Mouse (Mus musculus) urinary bladder, postnatal 0 days (tissue): ENCODE results near the gene Gm13277. TPM values are rescaled to one million over a fixed set of nuclear protein-coding genes. Genes with fewer than 3 reads are reported as not detected.

Experiments used
- polyA plus RNA-seq: library from polyadenylated mRNA; unstranded; fragments of >200 nt; fragmentation: Nextera tagmentation; extraction: Ambion mirVana; gene quantifications from 2 replicates; pipeline ENCODE4 v1.2.1, GENCODE M21; 2015

The Gm13277 gene
- polyA plus RNA-seq, 1 experiment from 2014 or later, result not detected

Other genes starting within 250 kb of the Gm13277 start
- not detected in 2 replicates for gene Ifna15, start 230.4 kb upstream of the Gm13277 start, polyA plus RNA-seq
- not detected in 2 replicates for gene Ifna14, start 216.8 kb upstream of the Gm13277 start, polyA plus RNA-seq
- gene Ifna9, start 196.2 kb upstream of the Gm13277 start, polyA plus RNA-seq, result not detected in 2 replicates
- gene Ifna12, start 185.3 kb upstream of the Gm13277 start, polyA plus RNA-seq, result not detected in 2 replicates
- not detected in 2 replicates for gene C87499, start 154.2 kb upstream of the Gm13277 start, polyA plus RNA-seq
- gene Ifna13, start 144.2 kb upstream of the Gm13277 start, polyA plus RNA-seq, result not detected in 2 replicates
- gene Ifna16, start 111.7 kb upstream of the Gm13277 start, polyA plus RNA-seq, result not detected in 2 replicates
- gene Ifna2, start 104.7 kb upstream of the Gm13277 start, polyA plus RNA-seq, result not detected in 2 replicates
- gene Ifnab, start 97.3 kb upstream of the Gm13277 start, polyA plus RNA-seq, result not detected in 2 replicates
- gene Gm26566, start 66.8 kb upstream of the Gm13277 start, polyA plus RNA-seq, result 0.34 and 0.37 TPM in 2 replicates
- 47.0 and 61.7 TPM in 2 replicates for gene Klhl9, start 66.2 kb upstream of the Gm13277 start, polyA plus RNA-seq
- gene Gm13271, start 33.8 kb upstream of the Gm13277 start, polyA plus RNA-seq, result not detected in 2 replicates
- gene Gm13283, start 28.5 kb upstream of the Gm13277 start, polyA plus RNA-seq, result 0.28 and 0.35 TPM in 2 replicates
- gene Gm13290, start 14.8 kb upstream of the Gm13277 start, polyA plus RNA-seq, result not detected in 2 replicates
- not detected in 2 replicates for gene Gm13289, start 11.7 kb upstream of the Gm13277 start, polyA plus RNA-seq
- gene Gm13272, start 8.8 kb upstream of the Gm13277 start, polyA plus RNA-seq, result not detected in 2 replicates
- gene Ifnz, start 6.5 kb upstream of the Gm13277 start, polyA plus RNA-seq, result 0.17 and 0.28 TPM in 2 replicates
- not detected in 2 replicates for gene Gm13276, start 2.9 kb upstream of the Gm13277 start, polyA plus RNA-seq
- gene Gm13278, start 2.9 kb downstream of the Gm13277 start, polyA plus RNA-seq, result not detected in 2 replicates
- not detected in 2 replicates for gene Gm13275, start 5.9 kb downstream of the Gm13277 start, polyA plus RNA-seq
- gene Gm13279, start 8.8 kb downstream of the Gm13277 start, polyA plus RNA-seq, result not detected in 2 replicates
- gene Gm13285, start 11.0 kb downstream of the Gm13277 start, polyA plus RNA-seq, result 1.6 and 1.7 TPM in 2 replicates
- gene Gm13287, start 14.6 kb downstream of the Gm13277 start, polyA plus RNA-seq, result not detected in 2 replicates
- 0.21 TPM in 1 of 2 replicates, not detected in the other for gene Gm13288, start 16.9 kb downstream of the Gm13277 start, polyA plus RNA-seq
- gene Ifna7, start 27.6 kb downstream of the Gm13277 start, polyA plus RNA-seq, result not detected in 2 replicates
- not detected in 2 replicates for gene Ifna11, start 31.3 kb downstream of the Gm13277 start, polyA plus RNA-seq
- gene Ifna6, start 38.8 kb downstream of the Gm13277 start, polyA plus RNA-seq, result not detected in 2 replicates
- gene Ifna5, start 46.9 kb downstream of the Gm13277 start, polyA plus RNA-seq, result not detected in 2 replicates
- gene Ifna4, start 53.2 kb downstream of the Gm13277 start, polyA plus RNA-seq, result not detected in 2 replicates
- not detected in 2 replicates for gene Ifna1, start 61.5 kb downstream of the Gm13277 start, polyA plus RNA-seq
- not detected in 2 replicates for gene Ifne, start 91.6 kb downstream of the Gm13277 start, polyA plus RNA-seq